Mouse (Mus musculus) CH12.LX (cell line): ENCODE measurements around the gene Abr.

Source experiments
- HCFC1 ChIP-seq: IDR thresholded peaks from 2 replicates; pipeline ENCODE4 v1.6.1; 2012; ENCODE audit warnings: low read depth, mild to moderate bottlenecking, inconsistent platforms, low read length, improper control_type of control experiment
- NELFE ChIP-seq: IDR thresholded peaks from 2 replicates; pipeline ENCODE4 v1.6.1; 2011; ENCODE audit warnings: low read depth, low read length, improper control_type of control experiment

GRCm38 (mm10) chr11:76523356-76523755 lies 98.8 kb downstream of the Abr start:
- TF ChIP-seq NELFE, result no peak
- TF ChIP-seq HCFC1, result no peak
